Mouse (Mus musculus) liver, embryonic 11.5 days (tissue): Measurements from ENCODE around the gene Ate1. TPM values are rescaled to one million over a fixed set of nuclear protein-coding genes. Genes with fewer than 3 reads are reported as not detected.
"Not testable (repeated sequence)": the region's sequence is repeated elsewhere in the genome, so short reads cannot be mapped to it uniquely, and the experiment has no call there.

Experiments used
- ATAC-seq: fragments of 200-750 bp; cut with Nextera tagmentation; replicated peaks from 2 replicates; pipeline ENCODE4 v1.8.0; 2017; ENCODE audit warnings: moderate number of reproducible peaks, mild to moderate bottlenecking, moderate TSS enrichment, moderate library complexity; ENCODE audit not compliant: low FRiP score
- DNase-seq: peaks from one replicate; pipeline ENCODE4 v3.0.0-alpha.2; 2017; ENCODE audit warnings: low spot score
- H3K27ac ChIP-seq: fragments of 300-500 bp; sonication (generic); 2 replicates; pipeline ENCODE4 v1.5.1; 2014; ENCODE audit warnings: mild to moderate bottlenecking, low read depth, low read length, control low read depth
- H3K27me3 ChIP-seq: fragments of 300-500 bp; sonication (generic); replicated peaks from 2 replicates; pipeline ENCODE4 v1.6.1; 2014; ENCODE audit warnings: low read length, mixed read lengths; ENCODE audit not compliant: control insufficient read depth, insufficient read depth
- H3K36me3 ChIP-seq: fragments of 300-500 bp; sonication (generic); 2 replicates; pipeline ENCODE4 v1.6.1; 2014; ENCODE audit warnings: mild to moderate bottlenecking, low read length, moderate library complexity, mixed read lengths; ENCODE audit not compliant: control insufficient read depth, insufficient read depth
- H3K4me1 ChIP-seq: fragments of 300-500 bp; sonication (generic); replicated peaks from 2 replicates; pipeline ENCODE4 v1.6.1; 2014; ENCODE audit warnings: low read length, mixed read lengths; ENCODE audit not compliant: control insufficient read depth, insufficient read depth
- H3K4me2 ChIP-seq: fragments of 300-500 bp; sonication (generic); 2 replicates; pipeline ENCODE4 v1.6.1; 2014; ENCODE audit warnings: mild to moderate bottlenecking, control low read depth, moderate library complexity
- H3K4me3 ChIP-seq: fragments of 300-500 bp; sonication (generic); 2 replicates; pipeline ENCODE4 v1.5.1; 2014; ENCODE audit warnings: low read depth, low read length, control low read depth
- H3K9ac ChIP-seq: fragments of 300-500 bp; sonication (generic); 2 replicates; pipeline ENCODE4 v1.6.1; 2014; ENCODE audit warnings: low read depth, low read length, control low read depth
- H3K9me3 ChIP-seq: fragments of 300-500 bp; sonication (generic); 2 replicates; pipeline ENCODE4 v1.6.1; 2016; ENCODE audit warnings: low read length, inconsistent platforms, mixed read lengths; ENCODE audit not compliant: control insufficient read depth
- WGBS: fragments of 180-500 bp; shearing (Covaris S2); extraction: QIAGEN DNeasy Blood & Tissue Kit; methylation state at CpG from one replicate; pipeline ENCODE4 v1.1.7; 2014; 5-methylcytosine and 5-hydroxymethylcytosine counted together
- polyA plus RNA-seq: library from polyadenylated mRNA; unstranded; fragments of >200 nt; fragmentation: Nextera tagmentation; extraction: Ambion mirVana; gene quantifications from 2 replicates; pipeline ENCODE4 v1.2.1, GENCODE M21; 2014

The Ate1 gene
- polyA plus RNA-seq, 1 experiment from 2014 or later, result 51.6 TPM

DNA sequence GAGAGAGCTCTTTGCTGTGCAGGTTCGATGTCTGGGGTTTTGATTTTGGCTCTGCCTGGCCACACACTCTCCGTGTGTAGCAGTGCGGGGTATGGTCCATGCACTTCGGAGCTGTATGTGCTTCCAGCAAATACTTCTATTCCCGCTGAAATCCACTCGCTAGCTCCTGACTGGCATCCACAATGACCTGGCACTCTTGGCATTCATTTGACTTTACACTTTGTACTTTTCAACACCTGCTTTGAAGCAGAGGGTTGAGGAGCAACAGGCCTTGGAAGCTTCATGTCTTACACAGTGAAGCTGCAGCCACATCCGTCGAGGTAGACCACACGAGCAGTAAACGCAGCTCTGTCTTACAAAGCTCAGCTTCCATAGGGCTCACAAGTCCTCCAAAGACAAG, 112.5 kb downstream of the Ate1 start:
- H3K36me3 ChIP-seq, result no peaks in the 10 kb centered on the region
- DNase-seq (no peak), ATAC-seq (no peak)
- H3K9me3 ChIP-seq, result no peaks in the 10 kb centered on the region
- WGBS, result 87% methylated on average over 10 of the region's 10 CpGs
- no peak overlapping the region for H3K4me3 ChIP-seq
- no peak overlapping the region for H3K27ac ChIP-seq
- no peaks in the 10 kb centered on the region for H3K27me3 ChIP-seq
- no peaks in the 10 kb centered on the region for H3K4me1 ChIP-seq
- no peak overlapping the region for H3K9ac ChIP-seq
- H3K4me2 ChIP-seq, result no peak overlapping the region

DNA sequence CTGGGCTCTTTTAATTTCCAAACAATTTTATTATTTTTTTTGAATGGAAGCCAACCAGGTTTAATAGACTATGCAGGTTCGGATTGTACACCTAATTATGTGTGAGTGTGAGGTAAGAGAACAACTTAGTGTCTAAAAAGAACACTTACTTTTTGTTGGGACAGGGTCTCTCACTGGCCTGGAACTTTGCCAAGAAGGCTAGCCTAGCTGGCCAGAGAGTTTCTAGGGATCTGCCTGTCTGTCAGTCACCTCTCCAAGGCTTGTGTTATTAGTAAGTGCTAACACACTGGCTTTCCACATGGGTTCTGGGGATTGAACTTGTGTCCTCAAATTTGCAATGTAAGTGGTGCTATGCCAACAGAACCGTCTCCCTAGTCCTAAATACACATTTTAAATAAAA, 116.8 kb downstream of the Ate1 start:
- DNase-seq, result no peak
- Histone ChIP-seq H3K27ac (no peak overlapping the region), H3K9me3 (no peaks in the 10 kb centered on the region), H3K9ac (no peak overlapping the region), H3K4me3 (no peak overlapping the region), H3K4me2 (no peak overlapping the region), H3K36me3 (no peaks in the 10 kb centered on the region), H3K4me1 (no peaks in the 10 kb centered on the region), H3K27me3 (no peaks in the 10 kb centered on the region)
- WGBS, result 83% methylated on average over 2 of the region's 2 CpGs
- no peak for ATAC-seq

DNA sequence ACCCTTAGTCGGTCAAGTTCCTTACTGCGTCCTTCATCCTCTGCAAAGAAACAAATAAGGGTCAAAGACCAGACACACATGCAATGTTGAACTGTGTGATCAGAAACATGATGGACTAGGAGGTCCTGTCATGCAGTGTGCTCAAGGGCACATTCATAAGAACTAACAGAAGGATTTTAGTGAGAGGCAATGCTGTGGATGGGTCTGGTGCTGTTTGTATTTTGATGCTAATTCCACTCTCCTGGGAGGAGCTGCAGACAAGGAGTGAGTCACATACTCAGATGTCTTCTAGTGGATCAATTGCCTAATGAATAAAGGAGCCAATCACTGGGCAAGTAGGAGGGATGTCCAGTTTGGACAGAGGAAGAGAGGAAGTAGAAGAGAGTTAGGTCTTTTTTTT, 125.5 kb downstream of the Ate1 start:
- WGBS, result 86% methylated on average over 2 of the region's 2 CpGs
- H3K4me2 ChIP-seq, result no peak overlapping the region
- DNase-seq, result no peak
- ATAC-seq, result no peak
- no peaks in the 10 kb centered on the region for H3K27me3 ChIP-seq
- H3K4me1 ChIP-seq, result no peaks in the 10 kb centered on the region
- H3K9me3 ChIP-seq, result no peaks in the 10 kb centered on the region
- H3K9ac ChIP-seq, result no peak overlapping the region
- H3K27ac ChIP-seq, result no peak overlapping the region
- H3K4me3 ChIP-seq, result no peak overlapping the region
- H3K36me3 ChIP-seq, result peaks cover 5% of the 10 kb centered on the region; the same call in 1 of the 2 replicates

DNA sequence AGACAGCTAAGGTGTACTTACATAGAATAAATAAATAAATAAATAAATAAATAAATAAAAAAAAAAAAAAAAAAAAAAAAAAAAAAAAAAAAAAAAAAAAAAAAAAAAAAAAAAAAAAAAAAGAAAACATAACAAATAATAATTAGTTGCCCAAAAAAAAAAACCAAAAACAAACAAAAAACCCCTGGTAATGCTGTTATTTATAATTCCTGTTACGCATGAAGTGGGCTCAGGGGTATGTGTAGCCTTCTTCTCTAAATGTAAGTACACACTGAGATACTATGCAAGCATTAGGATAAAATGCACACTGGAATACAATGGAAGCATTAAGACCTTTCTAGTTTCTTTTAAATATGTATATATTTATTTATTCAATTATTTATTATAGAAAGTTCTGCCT, 130.1 kb downstream of the Ate1 start:
- ATAC-seq, DNase-seq, H3K4me3 ChIP-seq, H3K4me2 ChIP-seq, H3K9me3 ChIP-seq, H3K27ac ChIP-seq, H3K4me1 ChIP-seq, H3K9ac ChIP-seq, H3K27me3 ChIP-seq, H3K36me3 ChIP-seq: not testable (repeated sequence)
- WGBS, result 98% methylated on average over 1 of the region's 1 CpGs

DNA sequence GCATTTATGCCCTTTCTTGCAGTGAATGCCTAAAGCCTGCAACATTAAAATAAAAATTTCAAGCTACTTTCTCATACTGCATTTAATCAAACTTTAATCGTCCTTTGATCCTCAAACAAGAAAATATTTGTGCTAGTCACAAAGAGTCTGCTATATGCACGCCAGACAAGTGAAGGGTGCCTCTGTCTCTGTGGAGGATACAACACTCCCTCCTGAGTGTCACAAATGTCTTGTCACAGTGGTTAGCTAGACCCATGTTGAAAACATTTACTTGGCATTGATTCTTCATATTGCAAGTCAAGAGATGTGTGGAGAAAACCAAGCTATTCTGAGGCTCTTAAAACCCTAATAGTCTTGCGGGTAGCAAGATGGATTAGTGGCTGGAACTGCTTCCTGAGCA, 133.9 kb downstream of the Ate1 start:
- no peak for DNase-seq
- H3K4me3 ChIP-seq, result no peak overlapping the region

DNA sequence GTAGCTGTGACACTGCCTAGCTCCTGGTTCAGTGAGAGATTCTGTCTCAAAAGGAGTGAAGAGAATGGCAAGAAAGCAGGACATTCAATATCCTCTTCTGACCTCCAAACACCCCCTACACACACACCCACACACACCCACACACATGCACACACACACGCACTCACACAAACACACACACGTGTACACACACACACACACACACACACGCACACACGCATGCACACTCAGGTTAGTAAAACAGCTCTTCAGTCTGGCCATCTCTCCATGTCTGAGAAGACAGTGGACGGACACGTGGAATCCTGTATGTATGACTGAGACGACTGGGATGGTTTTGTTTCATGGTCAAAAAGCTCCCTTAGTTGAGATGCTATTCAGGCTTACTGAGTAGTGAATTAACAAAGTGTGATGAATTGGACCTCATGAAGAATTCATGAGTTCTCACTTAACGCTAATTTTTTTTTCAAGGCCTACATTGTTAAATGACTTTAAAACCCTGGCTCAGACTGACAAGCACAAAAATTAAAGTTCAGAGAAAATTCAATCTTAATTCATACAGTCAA, 134.4 kb downstream of the Ate1 start:
- H3K4me2 ChIP-seq, result no peak overlapping the region
- no peaks in the 10 kb centered on the region for H3K4me1 ChIP-seq
- no peaks in the 10 kb centered on the region for H3K36me3 ChIP-seq
- no peak overlapping the region for H3K9ac ChIP-seq
- H3K27me3 ChIP-seq, result no peaks in the 10 kb centered on the region
- ATAC-seq (no peak), DNase-seq (no peak)
- H3K9me3 ChIP-seq, result no peaks in the 10 kb centered on the region
- 93% methylated on average over 8 of the region's 8 CpGs for WGBS
- no peak overlapping the region for H3K27ac ChIP-seq
- H3K4me3 ChIP-seq, result no peak overlapping the region

More for the DNA sequence above, 133.9 kb downstream of the Ate1 start:
- no peak overlapping the region for H3K27ac ChIP-seq
- H3K9ac ChIP-seq, result no peak overlapping the region
- no peak overlapping the region for H3K4me2 ChIP-seq
- no peaks in the 10 kb centered on the region for H3K9me3 ChIP-seq
- WGBS, result 83% methylated on average over 3 of the region's 3 CpGs
- H3K36me3 ChIP-seq, result no peaks in the 10 kb centered on the region
- no peaks in the 10 kb centered on the region for H3K27me3 ChIP-seq
- H3K4me1 ChIP-seq, result no peaks in the 10 kb centered on the region
- no peak for ATAC-seq

DNA sequence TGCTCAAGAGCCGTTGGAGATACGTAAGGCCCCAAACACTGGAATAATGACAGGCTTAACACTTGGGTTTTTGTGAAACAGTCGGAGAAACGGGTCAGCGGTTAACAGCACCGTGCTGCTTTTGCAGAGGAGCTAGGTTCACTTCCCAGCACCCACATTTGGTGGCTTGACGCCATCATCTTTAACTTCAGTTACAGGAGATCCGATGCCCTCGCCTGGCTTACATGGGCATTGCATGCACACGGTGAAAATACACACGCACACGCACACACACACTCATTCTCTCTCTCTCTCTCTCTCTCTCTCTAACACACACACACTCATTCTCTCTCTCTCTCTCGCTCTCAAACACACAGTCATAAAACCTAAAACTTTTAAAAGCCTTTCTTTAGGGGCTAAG, 138.0 kb downstream of the Ate1 start:
- Histone ChIP-seq H3K36me3 (no peaks in the 10 kb centered on the region), H3K4me2 (no peak overlapping the region), H3K4me1 (no peaks in the 10 kb centered on the region), H3K27me3 (no peaks in the 10 kb centered on the region), H3K27ac (no peak overlapping the region), H3K4me3 (no peak overlapping the region), H3K9ac (no peak overlapping the region), H3K9me3 (no peaks in the 10 kb centered on the region)
- 94% methylated on average over 13 of the region's 13 CpGs for WGBS
- DNase-seq (no peak), ATAC-seq (no peak)

DNA sequence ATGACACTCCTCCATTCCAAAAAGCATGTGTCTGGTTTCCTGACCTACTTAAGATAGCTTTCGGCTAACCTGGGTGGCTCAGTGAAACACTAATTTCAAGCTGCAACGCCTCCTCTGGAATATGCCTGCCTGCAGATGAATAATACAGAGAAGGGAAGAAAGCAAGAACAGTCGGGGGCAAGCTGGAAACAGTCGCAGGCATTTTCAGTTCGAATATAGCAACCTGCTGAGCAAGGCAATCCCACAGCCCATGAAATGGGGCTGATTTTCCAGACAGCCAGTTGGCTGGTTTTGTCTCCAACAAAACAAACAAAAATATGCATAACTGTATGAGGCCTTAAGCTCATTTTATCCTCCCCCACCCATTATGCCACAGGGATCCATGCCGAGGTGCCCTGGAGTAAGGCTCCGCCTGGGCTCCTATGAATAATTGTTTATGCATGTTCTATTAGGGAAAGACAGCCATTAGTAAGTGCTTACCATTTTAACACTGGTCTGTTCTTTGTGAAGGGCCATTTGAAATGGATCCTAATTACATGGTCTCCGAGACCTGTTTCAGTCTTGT, 138.7 kb downstream of the Ate1 start:
- no peaks in the 10 kb centered on the region for H3K27me3 ChIP-seq
- ATAC-seq, result no peak
- H3K4me3 ChIP-seq, result no peak overlapping the region
- H3K4me1 ChIP-seq, result no peaks in the 10 kb centered on the region
- H3K27ac ChIP-seq, result no peak overlapping the region
- no peak overlapping the region for H3K4me2 ChIP-seq
- H3K9ac ChIP-seq, result no peak overlapping the region
- 90% methylated on average over 8 of the region's 8 CpGs for WGBS
- DNase-seq, result no peak
- no peaks in the 10 kb centered on the region for H3K36me3 ChIP-seq
- H3K9me3 ChIP-seq, result no peaks in the 10 kb centered on the region

DNA sequence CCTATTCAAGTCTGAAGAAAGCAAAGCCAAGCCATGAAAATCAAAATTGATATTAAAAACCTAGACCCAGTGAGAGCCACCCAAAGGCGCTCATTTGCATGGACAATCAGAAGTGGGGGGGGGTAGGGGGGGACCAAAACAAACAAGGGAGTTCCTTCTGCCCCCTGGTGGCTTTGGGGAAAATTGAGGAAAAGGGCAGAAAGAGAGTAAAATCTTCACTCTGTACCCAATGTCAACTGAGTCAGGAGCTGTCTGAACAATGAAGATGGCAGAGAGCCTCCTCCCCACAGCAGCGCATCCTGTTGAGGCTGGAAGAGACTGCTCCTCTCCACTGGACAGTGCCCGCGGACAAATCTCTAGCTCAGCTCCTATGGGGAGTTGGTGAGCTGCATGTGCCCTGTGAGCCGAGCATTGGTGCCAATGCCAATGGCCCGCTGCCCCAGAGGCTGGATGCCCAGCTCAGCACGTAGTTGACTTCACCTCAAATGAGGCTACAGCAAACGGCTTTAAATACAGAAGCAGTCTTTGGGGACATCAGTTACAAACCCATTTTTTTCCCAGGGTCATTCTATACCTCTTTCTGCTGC, 139.3 kb downstream of the Ate1 start:
- no peaks in the 10 kb centered on the region for H3K36me3 ChIP-seq
- H3K9ac ChIP-seq, result no peak overlapping the region
- no peak for ATAC-seq
- H3K4me3 ChIP-seq, result no peak overlapping the region
- DNase-seq, result no peak
- no peaks in the 10 kb centered on the region for H3K9me3 ChIP-seq
- H3K27me3 ChIP-seq, result no peaks in the 10 kb centered on the region
- no peak overlapping the region for H3K27ac ChIP-seq
- H3K4me2 ChIP-seq, result no peak overlapping the region
- H3K4me1 ChIP-seq, result no peaks in the 10 kb centered on the region
- WGBS, result 87% methylated on average over 8 of the region's 8 CpGs
